Comparison of ENCODE assay signal across 10 mouse cellular contexts in the genomic region with DNA sequence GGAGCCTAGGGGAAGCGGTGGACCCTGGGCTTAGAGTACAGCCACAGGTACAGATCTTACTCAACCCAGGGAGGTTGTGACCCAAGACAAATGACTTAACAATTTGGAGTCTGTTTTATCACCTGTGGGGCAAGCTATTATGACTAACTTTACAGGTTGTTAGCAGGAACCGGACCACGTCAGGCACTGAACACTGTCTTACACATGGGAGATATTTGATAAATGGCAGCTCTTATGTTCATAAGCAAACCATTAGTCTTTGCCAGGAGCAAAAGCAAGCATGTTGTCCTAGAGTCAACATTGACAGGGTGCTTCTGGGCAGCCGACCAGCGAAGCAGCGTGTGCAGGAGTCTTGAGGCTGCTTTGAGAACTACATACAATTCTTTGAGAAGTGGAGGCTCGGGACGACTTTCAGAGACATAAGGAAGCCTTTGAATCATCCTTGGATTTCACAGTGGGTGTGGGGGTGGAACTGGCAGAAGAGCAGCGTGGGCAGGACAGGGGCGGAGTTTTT. TPM values are rescaled to one million over a fixed set of nuclear protein-coding genes. Genes with fewer than 3 reads are reported as not detected.
DNase-seq lines count a peak whose midpoint lies in the region; ATAC-seq lines count a peak whose summit lies in the region.
"Had no signal": no experiment of that assay in that cellular context is flagged by ENCODE, and none has a peak within 500 bp of the region (broad histone marks: within the 10 kb centered on the region; RNA-seq: fewer than 3 reads in every experiment).

No protein-coding gene starts in this region.

- H3K36me3 ChIP-seq in embryonic facial prominence, embryonic 12.5 days, result peaks cover 6% of the 10 kb centered on the region; the same call in 1 of the 2 replicates
- H3K36me3 ChIP-seq in embryonic facial prominence, embryonic 10.5 days (replicated peaks), result peaks cover 24% of the 10 kb centered on the region
- H3K36me3 ChIP-seq: hindbrain, embryonic 15.5 days had no signal

- no peak overlapping the region for H3K4me2 ChIP-seq in embryonic facial prominence, embryonic 12.5 days (replicated peaks)
- H3K4me2 ChIP-seq: hindbrain, embryonic 15.5 days had no signal

- H3K27me3 ChIP-seq in embryonic facial prominence, embryonic 12.5 days, result no peaks in the 10 kb centered on the region
- H3K27me3 ChIP-seq in embryonic facial prominence, embryonic 10.5 days (replicated peaks; ENCODE audit: low read depth, poor library complexity, severe bottlenecking), result no peaks in the 10 kb centered on the region
- H3K27me3 ChIP-seq: hindbrain, embryonic 15.5 days had no signal

- H3K4me1 ChIP-seq in embryonic facial prominence, embryonic 12.5 days, result peaks cover 42% of the 10 kb centered on the region
- peaks cover 58% of the 10 kb centered on the region for H3K4me1 ChIP-seq in embryonic facial prominence, embryonic 10.5 days

- no peak overlapping the region for H3K9ac ChIP-seq in embryonic facial prominence, embryonic 12.5 days
- H3K9ac ChIP-seq: hindbrain, embryonic 15.5 days; liver, embryonic 14.5 days had no signal

- no peaks in the 10 kb centered on the region for H3K9me3 ChIP-seq in embryonic facial prominence, embryonic 12.5 days
- no peaks in the 10 kb centered on the region for H3K9me3 ChIP-seq in embryonic facial prominence, embryonic 10.5 days
- H3K9me3 ChIP-seq: hindbrain, embryonic 15.5 days had no signal

- peak overlapping the region; percentile 26; the same call in 1 of the 2 replicates for H3K27ac ChIP-seq in embryonic facial prominence, embryonic 12.5 days
- H3K27ac ChIP-seq in embryonic facial prominence, embryonic 10.5 days (replicated peaks), result no peak overlapping the region; the same call in 1 of the 2 replicates
- H3K27ac ChIP-seq: hindbrain, embryonic 15.5 days; liver, embryonic 14.5 days had no signal

- no peak for ATAC-seq in embryonic facial prominence, embryonic 12.5 days (ENCODE audit: insufficient number of reproducible peaks, insufficient read depth, low FRiP score, low TSS enrichment)
- no peak for ATAC-seq in megakaryocyte, adult 5-6 weeks (ENCODE audit: poor library complexity, severe bottlenecking)
- ATAC-seq in inflammation-experienced regulatory T-cells, adult 6 months, result no peak

- 68% methylated on average over 10 of the region's 10 CpGs for WGBS in embryonic facial prominence, embryonic 12.5 days
- 85% methylated on average over 10 of the region's 10 CpGs for WGBS in embryonic facial prominence, embryonic 10.5 days

- no peak for DNase-seq in embryonic facial prominence, embryonic 10.5 days (ENCODE audit: low spot score)
- DNase-seq in brain, adult 2 months (ENCODE audit: low read depth, low spot score), result peak; percentile 89
- peak; percentile 75 for DNase-seq in layer of hippocampus, adult 9-11 months
- DNase-seq in lung, postnatal 14 days, result peak; percentile 48
- no peak for DNase-seq in thymus, postnatal 25 days

- no peak overlapping the region for H3K4me3 ChIP-seq in embryonic facial prominence, embryonic 12.5 days
- no peak overlapping the region for H3K4me3 ChIP-seq in embryonic facial prominence, embryonic 10.5 days
- H3K4me3 ChIP-seq: hindbrain, embryonic 15.5 days had no signal

RNA-seq across cellular contexts. Expression of gene Tgoln1, which starts 33.6 kb away (rescaled TPM):
- polyA plus RNA-seq in embryonic facial prominence, embryonic 12.5 days (2016; fragmentation: Nextera tagmentation; extraction: Ambion mirVana), result 23.8 and 24.6 TPM in 2 replicates
- 26.2 and 27.9 TPM in 2 replicates for polyA plus RNA-seq in embryonic facial prominence, embryonic 10.5 days (2016; fragmentation: Nextera tagmentation; extraction: Ambion mirVana)
- total RNA-seq in megakaryocyte, adult 5-6 weeks (2015), result 50.5 and 53.2 TPM in 2 replicates
- 59.1 and 59.6 TPM in 2 replicates for total RNA-seq in megakaryocyte, adult 5-6 weeks (2017)
- 100 to 1,000 TPM; 103 to 111 (median 108) TPM for polyA plus RNA-seq in inflammation-experienced regulatory T-cells, adult 6 months (2017; shearing (Covaris generic))

RNA-seq across cellular contexts. Expression of gene Retsat, which starts 52.1 kb away (rescaled TPM):
- polyA plus RNA-seq in embryonic facial prominence, embryonic 12.5 days (2016; fragmentation: Nextera tagmentation; extraction: Ambion mirVana), result 9.5 and 10.3 TPM in 2 replicates
- 8.6 and 8.9 TPM in 2 replicates for polyA plus RNA-seq in embryonic facial prominence, embryonic 10.5 days (2016; fragmentation: Nextera tagmentation; extraction: Ambion mirVana)
- total RNA-seq in megakaryocyte, adult 5-6 weeks (2015), result 2.2 and 5.2 TPM in 2 replicates
- 3.8 and 7.2 TPM in 2 replicates for total RNA-seq in megakaryocyte, adult 5-6 weeks (2017)
- 1 to 10 TPM; 3.9 to 5.5 (median 4.1) TPM for polyA plus RNA-seq in inflammation-experienced regulatory T-cells, adult 6 months (2017; shearing (Covaris generic))

RNA-seq across cellular contexts. Expression of gene Elmod3, which starts 52.2 kb away (rescaled TPM):
- polyA plus RNA-seq in embryonic facial prominence, embryonic 12.5 days (2016; fragmentation: Nextera tagmentation; extraction: Ambion mirVana), result 14.2 and 16.4 TPM in 2 replicates
- polyA plus RNA-seq in embryonic facial prominence, embryonic 10.5 days (2016; fragmentation: Nextera tagmentation; extraction: Ambion mirVana), result 13.9 and 14.8 TPM in 2 replicates
- 6.4 and 7.0 TPM in 2 replicates for total RNA-seq in megakaryocyte, adult 5-6 weeks (2015)
- 8.6 and 10.2 TPM in 2 replicates for total RNA-seq in megakaryocyte, adult 5-6 weeks (2017)
- 10 to 100 TPM; 13.7 to 24.3 (median 20.6) TPM for polyA plus RNA-seq in inflammation-experienced regulatory T-cells, adult 6 months (2017; shearing (Covaris generic))

Comparison
In these comparisons a context has a peak if more than half of its experiments do, and no peak if none do; other contexts are left out.
1. DNase-seq: peak in brain, adult 2 months (single experiment), layer of hippocampus, adult 9-11 months (single experiment) and lung, postnatal 14 days (single experiment); none in embryonic facial prominence, embryonic 10.5 days (single experiment) and thymus, postnatal 25 days (single experiment).